Mouse (Mus musculus): Measurements from ENCODE around the gene Olfr1447. TPM values are rescaled to one million over a fixed set of nuclear protein-coding genes. Genes with fewer than 3 reads are reported as not detected.
A peak's percentile ranks its signal among the peaks of the same experiment; 100 is the strongest.

Olfr1447 gene
- polyA plus RNA-seq (2012; ENCODE audit: insufficient read depth, insufficient read length, missing spikeins) = not detected in 2 replicates

DNA sequence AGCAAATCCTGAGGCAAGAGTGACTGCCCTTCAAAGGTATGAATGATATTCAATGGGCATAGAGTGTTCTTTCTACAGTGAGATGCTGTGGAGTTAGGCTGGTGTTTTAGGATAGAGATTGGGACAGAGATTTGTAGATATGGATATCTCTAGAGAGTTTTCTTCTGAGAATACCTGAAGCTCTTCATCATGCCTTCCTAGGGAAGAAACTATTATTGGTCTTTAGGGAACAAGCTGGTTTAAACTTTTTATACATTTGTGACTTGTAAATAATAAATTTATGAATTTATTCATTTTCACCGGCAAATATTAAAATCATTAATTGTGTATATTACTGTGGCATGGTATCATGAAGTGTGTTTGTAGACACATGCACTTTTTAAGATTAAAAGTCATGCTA lies at the start of gene Olfr1447:
Olfr1447 (minus strand) TSS at position 101 of the 400 bp plus-strand sequence.
- Histone ChIP-seq H3K4me3 (ENCODE audit: insufficient read depth, low read length) (no peak within 1 kb of the TSS), H3K4me1 (ENCODE audit: control insufficient read depth, insufficient read depth, low read length) (no peaks in the 10 kb centered on the region), H3K27ac (ENCODE audit: insufficient read depth, low read depth, low read length) (no peak within 1 kb of the TSS)
- no peak for TF ChIP-seq CTCF (IDR thresholded peaks at IDR 0.05; ENCODE audit: low read depth, low read length)
- TF ChIP-seq POLR2A (IDR thresholded peaks at IDR 0.05; ENCODE audit: borderline replicate concordance, low read depth, low read length) = no peak

DNA sequence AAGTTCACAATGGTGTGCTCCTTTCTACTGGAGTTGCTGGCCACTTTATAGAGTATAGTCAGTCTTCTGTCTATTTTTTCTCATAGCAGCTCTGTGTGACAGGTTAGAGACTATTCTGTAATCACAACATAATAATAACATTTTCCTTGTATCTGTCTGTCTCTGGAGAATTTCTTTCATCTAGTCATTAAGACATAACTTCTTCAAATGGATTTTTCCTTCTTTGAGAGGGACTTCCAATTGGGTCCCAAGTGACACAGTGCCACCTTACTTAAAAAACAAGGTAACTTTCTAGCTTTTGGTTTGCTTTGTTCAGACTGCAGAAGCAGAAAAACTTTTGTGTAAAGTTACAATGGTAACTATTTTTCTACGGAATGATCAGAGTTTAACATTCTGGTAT lies 46.4 kb upstream of the Olfr1447 start, which contains the start of gene Olfr1450:
Olfr1450 (plus strand) TSS at position 301 of the 400 bp plus-strand sequence.
- no peaks in the 10 kb centered on the region for H3K4me1 ChIP-seq (ENCODE audit: control insufficient read depth, insufficient read depth, low read length)
- H3K4me3 ChIP-seq (ENCODE audit: insufficient read depth, low read length) = no peak within 1 kb of the TSS
- TF ChIP-seq POLR2A (IDR thresholded peaks at IDR 0.05; ENCODE audit: borderline replicate concordance, low read depth, low read length) (no peak), CTCF (IDR thresholded peaks at IDR 0.05; ENCODE audit: low read depth, low read length) (no peak)
- H3K27ac ChIP-seq (ENCODE audit: insufficient read depth, low read depth, low read length) = no peak within 1 kb of the TSS

DNA sequence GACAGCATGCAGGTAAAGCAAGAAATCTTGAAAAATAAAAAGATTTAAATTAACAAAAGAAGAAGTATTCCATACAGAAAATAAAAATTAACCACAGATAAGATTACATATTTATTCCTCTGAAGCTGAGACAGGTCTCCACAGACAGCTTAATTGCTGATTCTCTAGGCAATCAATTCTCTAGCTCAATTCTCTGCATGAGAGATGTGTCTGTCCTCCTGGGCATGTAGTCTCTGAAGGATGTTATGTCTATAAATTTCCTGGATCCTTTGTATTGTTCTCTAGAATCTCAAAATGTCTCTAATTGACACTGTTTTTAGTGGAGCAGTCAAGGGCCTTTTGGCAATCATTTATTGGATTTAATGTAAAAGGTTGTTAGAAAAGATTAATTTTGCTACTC lies 27.0 kb upstream of the Olfr1447 start, which contains the start of gene Olfr1449:
Olfr1449 (plus strand) TSS at position 301 of the 400 bp plus-strand sequence.
- Histone ChIP-seq H3K27ac (ENCODE audit: insufficient read depth, low read depth, low read length) (peak within 1 kb of the TSS; percentile 47), H3K4me3 (ENCODE audit: insufficient read depth, low read length) (no peak within 1 kb of the TSS), H3K4me1 (ENCODE audit: control insufficient read depth, insufficient read depth, low read length) (peaks cover 7% of the 10 kb centered on the region)
- TF ChIP-seq CTCF (IDR thresholded peaks at IDR 0.05; ENCODE audit: low read depth, low read length) = no peak
- no peak for TF ChIP-seq POLR2A (IDR thresholded peaks at IDR 0.05; ENCODE audit: borderline replicate concordance, low read depth, low read length)

DNA sequence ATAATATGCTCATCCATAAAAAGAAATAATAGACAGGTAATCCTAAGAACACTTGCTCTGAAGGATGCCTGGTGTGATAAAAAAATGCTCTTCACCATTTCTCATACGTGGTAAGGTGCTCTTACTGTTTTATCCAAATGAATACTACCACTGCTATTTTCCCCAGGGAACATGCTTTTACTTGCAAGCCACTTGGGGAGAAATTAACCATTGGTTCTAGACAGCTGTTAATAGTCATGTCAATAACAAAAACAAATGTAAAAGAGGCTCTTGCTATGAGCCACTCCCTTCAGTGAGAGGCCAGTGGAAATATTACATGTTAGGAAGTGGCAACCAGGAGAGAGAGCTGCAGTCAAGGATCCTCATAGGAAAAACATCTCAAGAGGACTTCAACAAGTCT lies 20.8 kb upstream of the Olfr1447 start, which contains the start of gene Olfr1448:
Olfr1448 (minus strand) TSS at position 101 of the 400 bp plus-strand sequence.
- Histone ChIP-seq H3K27ac (ENCODE audit: insufficient read depth, low read depth, low read length) (no peak within 1 kb of the TSS), H3K4me3 (ENCODE audit: insufficient read depth, low read length) (no peak within 1 kb of the TSS), H3K4me1 (ENCODE audit: control insufficient read depth, insufficient read depth, low read length) (peaks cover 2% of the 10 kb centered on the region; the same call in 1 of the 2 replicates)
- TF ChIP-seq POLR2A (IDR thresholded peaks at IDR 0.05; ENCODE audit: borderline replicate concordance, low read depth, low read length) (no peak), CTCF (IDR thresholded peaks at IDR 0.05; ENCODE audit: low read depth, low read length) (no peak)

DNA sequence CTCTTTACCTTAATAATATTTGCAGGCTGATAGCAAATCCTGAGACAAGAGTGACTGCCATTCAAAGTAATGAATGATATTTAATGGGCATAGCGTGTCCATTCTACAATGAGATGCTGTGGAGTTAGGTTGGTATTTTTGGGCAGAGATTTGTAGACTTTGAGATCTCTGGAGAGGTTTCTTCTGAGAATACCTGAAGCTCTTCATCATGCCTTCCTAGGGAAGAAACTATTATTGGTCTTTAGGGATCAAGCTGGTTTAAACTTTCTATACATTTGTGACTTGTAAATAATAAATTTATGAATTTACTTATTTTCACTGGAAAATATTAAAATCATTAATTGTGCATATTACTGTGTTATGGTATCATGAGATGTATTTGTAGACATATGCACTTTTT lies 10.1 kb downstream of the Olfr1447 start, which contains the start of gene Olfr1446:
Olfr1446 (minus strand) TSS at position 101 of the 400 bp plus-strand sequence.
- H3K27ac ChIP-seq (ENCODE audit: insufficient read depth, low read depth, low read length) = no peak within 1 kb of the TSS
- no peak within 1 kb of the TSS for H3K4me3 ChIP-seq (ENCODE audit: insufficient read depth, low read length)
- TF ChIP-seq POLR2A (IDR thresholded peaks at IDR 0.05; ENCODE audit: borderline replicate concordance, low read depth, low read length) = no peak
- TF ChIP-seq CTCF (IDR thresholded peaks at IDR 0.05; ENCODE audit: low read depth, low read length) = no peak
- H3K4me1 ChIP-seq (ENCODE audit: control insufficient read depth, insufficient read depth, low read length) = no peaks in the 10 kb centered on the region

DNA sequence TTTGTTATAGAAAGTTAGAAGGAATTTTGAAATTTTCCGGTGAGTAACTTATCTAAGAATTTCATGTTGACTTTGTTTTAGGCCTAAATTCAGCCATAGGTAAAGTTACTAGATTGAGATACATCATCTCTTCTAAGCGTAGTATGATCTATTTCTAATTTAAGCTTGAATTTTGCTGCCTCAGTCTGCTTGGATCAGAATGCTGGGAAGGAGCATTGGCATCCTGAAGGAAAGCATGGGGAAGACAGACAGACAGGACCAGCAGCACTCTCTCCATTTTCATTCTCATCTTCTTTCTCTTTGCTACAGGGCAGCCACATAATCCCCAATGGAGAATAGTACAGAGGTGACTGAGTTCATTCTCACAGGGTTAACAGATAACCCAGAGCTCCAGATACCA lies 20.0 kb downstream of the Olfr1447 start, which contains the start of gene Olfr1445:
Olfr1445 (plus strand) TSS at position 301 of the 400 bp plus-strand sequence.
- H3K27ac ChIP-seq (ENCODE audit: insufficient read depth, low read depth, low read length) = no peak within 1 kb of the TSS
- no peak within 1 kb of the TSS for H3K4me3 ChIP-seq (ENCODE audit: insufficient read depth, low read length)
- H3K4me1 ChIP-seq (ENCODE audit: control insufficient read depth, insufficient read depth, low read length) = no peaks in the 10 kb centered on the region
- TF ChIP-seq POLR2A (IDR thresholded peaks at IDR 0.05; ENCODE audit: borderline replicate concordance, low read depth, low read length) (no peak), CTCF (IDR thresholded peaks at IDR 0.05; ENCODE audit: low read depth, low read length) (no peak)

DNA sequence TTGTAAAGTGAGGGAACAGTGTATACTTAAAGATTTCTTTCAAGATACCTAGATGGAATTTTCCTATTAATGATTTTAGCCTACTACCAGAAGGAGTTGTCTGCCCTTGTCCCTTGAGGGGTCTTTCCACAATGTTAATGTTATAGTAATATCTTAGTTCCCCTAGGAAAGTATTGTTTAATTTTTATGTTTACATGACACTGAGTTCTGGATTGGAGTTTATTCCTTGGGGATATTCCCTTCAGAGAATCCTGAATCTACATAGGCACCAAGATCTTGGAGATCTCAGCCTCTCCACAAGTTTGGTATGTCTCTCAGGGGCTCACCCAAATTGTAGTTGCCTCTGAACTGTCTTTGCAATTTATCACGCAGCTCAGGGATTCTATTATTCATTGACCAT lies 46.6 kb downstream of the Olfr1447 start, which contains the start of gene Olfr1444:
Olfr1444 (plus strand) TSS at position 301 of the 400 bp plus-strand sequence.
- H3K27ac ChIP-seq (ENCODE audit: insufficient read depth, low read depth, low read length) = no peak within 1 kb of the TSS
- no peak within 1 kb of the TSS for H3K4me3 ChIP-seq (ENCODE audit: insufficient read depth, low read length)
- no peak for TF ChIP-seq POLR2A (IDR thresholded peaks at IDR 0.05; ENCODE audit: borderline replicate concordance, low read depth, low read length)
- no peak for TF ChIP-seq CTCF (IDR thresholded peaks at IDR 0.05; ENCODE audit: low read depth, low read length)
- H3K4me1 ChIP-seq (ENCODE audit: control insufficient read depth, insufficient read depth, low read length) = no peaks in the 10 kb centered on the region

Other genes with a start within 250 kb of the Olfr1447 start
- gene Olfr1442, start 233.3 kb downstream of the Olfr1447 start, polyA plus RNA-seq (2012; ENCODE audit: insufficient read depth, insufficient read length, missing spikeins) = not detected in 2 replicates
- not detected in 2 replicates for gene Olfr1443, start 225.6 kb downstream of the Olfr1447 start, polyA plus RNA-seq (2012; ENCODE audit: insufficient read depth, insufficient read length, missing spikeins)
- not detected in 2 replicates for gene Keg1, start 208.0 kb downstream of the Olfr1447 start, polyA plus RNA-seq (2012; ENCODE audit: insufficient read depth, insufficient read length, missing spikeins)
- 1.3 and 2.0 TPM in 2 replicates for gene Cntf, start 138.1 kb downstream of the Olfr1447 start, polyA plus RNA-seq (2012; ENCODE audit: insufficient read depth, insufficient read length, missing spikeins)
- 66.9 and 74.5 TPM in 2 replicates for gene Zfp91, start 107.6 kb downstream of the Olfr1447 start, polyA plus RNA-seq (2012; ENCODE audit: insufficient read depth, insufficient read length, missing spikeins)
- gene Lpxn, start 107.5 kb downstream of the Olfr1447 start, polyA plus RNA-seq (2012; ENCODE audit: insufficient read depth, insufficient read length, missing spikeins) = 150 TPM in 2 replicates
- not detected in 2 replicates for gene Gm5244, start 57.1 kb downstream of the Olfr1447 start, polyA plus RNA-seq (2012; ENCODE audit: insufficient read depth, insufficient read length, missing spikeins)
- 0.72 TPM in 1 of 2 replicates, not detected in the other for gene Olfr1444, start 46.5 kb downstream of the Olfr1447 start, polyA plus RNA-seq (2012; ENCODE audit: insufficient read depth, insufficient read length, missing spikeins)
- gene Olfr1445, start 19.9 kb downstream of the Olfr1447 start, polyA plus RNA-seq (2012; ENCODE audit: insufficient read depth, insufficient read length, missing spikeins) = not detected in 2 replicates
- not detected in 2 replicates for gene Olfr1446, start 10.2 kb downstream of the Olfr1447 start, polyA plus RNA-seq (2012; ENCODE audit: insufficient read depth, insufficient read length, missing spikeins)
- not detected in 2 replicates for gene Olfr1448, start 20.7 kb upstream of the Olfr1447 start, polyA plus RNA-seq (2012; ENCODE audit: insufficient read depth, insufficient read length, missing spikeins)
- not detected in 2 replicates for gene Olfr1449, start 27.1 kb upstream of the Olfr1447 start, polyA plus RNA-seq (2012; ENCODE audit: insufficient read depth, insufficient read length, missing spikeins)
- not detected in 2 replicates for gene Olfr1450, start 46.5 kb upstream of the Olfr1447 start, polyA plus RNA-seq (2012; ENCODE audit: insufficient read depth, insufficient read length, missing spikeins)
- gene Olfr1451, start 91.3 kb upstream of the Olfr1447 start, polyA plus RNA-seq (2012; ENCODE audit: insufficient read depth, insufficient read length, missing spikeins) = not detected in 2 replicates
- gene Olfr1453, start 124.6 kb upstream of the Olfr1447 start, polyA plus RNA-seq (2012; ENCODE audit: insufficient read depth, insufficient read length, missing spikeins) = not detected in 2 replicates
- not detected in 2 replicates for gene Olfr1454, start 156.9 kb upstream of the Olfr1447 start, polyA plus RNA-seq (2012; ENCODE audit: insufficient read depth, insufficient read length, missing spikeins)
- not detected in 2 replicates for gene Olfr1457, start 194.1 kb upstream of the Olfr1447 start, polyA plus RNA-seq (2012; ENCODE audit: insufficient read depth, insufficient read length, missing spikeins)
- gene Olfr1458, start 203.0 kb upstream of the Olfr1447 start, polyA plus RNA-seq (2012; ENCODE audit: insufficient read depth, insufficient read length, missing spikeins) = not detected in 2 replicates
- 0.11 TPM in 1 of 2 replicates, not detected in the other for gene Olfr1459, start 245.8 kb upstream of the Olfr1447 start, polyA plus RNA-seq (2012; ENCODE audit: insufficient read depth, insufficient read length, missing spikeins)